Mouse (Mus musculus): ENCODE data around the gene Gulp1.

- TF ChIP-seq POLR2A (IDR thresholded peaks at IDR 0.05; ENCODE audit: control insufficient read depth, extremely low read depth, insufficient read depth, low read length, poor library complexity): no peak
- TF ChIP-seq CTCF (IDR thresholded peaks at IDR 0.05; ENCODE audit: borderline replicate concordance, control insufficient read depth, extremely low read depth, insufficient read depth, low read length, poor library complexity): no peak
Measured at GRCm38 (mm10) chr1:44745711-44746110, 194.4 kb downstream of the Gulp1 start.
